Mouse (Mus musculus) CH12.LX (cell line): ENCODE data around the gene Gstm3.

Experiments
- CHD2 ChIP-seq: IDR thresholded peaks from 2 replicates; pipeline ENCODE4 v1.6.1; 2011; ENCODE audit warnings: low read length, improper control_type of control experiment
- CTCF ChIP-seq, 2 experiments: IDR thresholded peaks in 1 of 2; conservative IDR thresholded peaks in 1 of 2; 2 replicates each; pipeline ENCODE4 v1.5.1; 2011 to 2012; ENCODE audit warnings: low read depth in 2 of 2, low read length in 2 of 2, improper control_type of control experiment in 1 of 2, inconsistent platforms in 1 of 2, mild to moderate bottlenecking in 1 of 2, moderate library complexity in 1 of 2
- ELF1 ChIP-seq: IDR thresholded peaks from 2 replicates; pipeline ENCODE4 v1.6.1; 2014; ENCODE audit warnings: low read depth, mild to moderate bottlenecking, inconsistent platforms, low read length, improper control_type of control experiment
- EP300 ChIP-seq: IDR thresholded peaks from 2 replicates; pipeline ENCODE4 v1.6.1; 2011; ENCODE audit warnings: low read length, improper control_type of control experiment
- GABPA ChIP-seq: IDR thresholded peaks from 2 replicates; pipeline ENCODE4 v1.6.1; 2012; ENCODE audit warnings: low read depth, low read length, improper control_type of control experiment, inconsistent platforms; ENCODE audit not compliant: insufficient replicate concordance
- HCFC1 ChIP-seq: IDR thresholded peaks from 2 replicates; pipeline ENCODE4 v1.6.1; 2012; ENCODE audit warnings: low read depth, mild to moderate bottlenecking, inconsistent platforms, low read length, improper control_type of control experiment
- KAT2A ChIP-seq: IDR thresholded peaks from 2 replicates; pipeline ENCODE4 v1.6.1; 2012; ENCODE audit warnings: low read length, improper control_type of control experiment, inconsistent platforms; ENCODE audit not compliant: insufficient replicate concordance
- MEF2A ChIP-seq: IDR thresholded peaks from 2 replicates; pipeline ENCODE4 v1.6.1; 2014; ENCODE audit warnings: low read depth, mild to moderate bottlenecking, inconsistent platforms, low read length, improper control_type of control experiment, borderline replicate concordance
- MXI1 ChIP-seq: IDR thresholded peaks from 2 replicates; pipeline ENCODE4 v1.6.1; 2011; ENCODE audit warnings: mild to moderate bottlenecking, low read depth, low read length, improper control_type of control experiment
- POLR2A ChIP-seq: IDR thresholded peaks from 2 replicates; pipeline ENCODE4 v1.6.1; 2011; ENCODE audit warnings: low read depth, mild to moderate bottlenecking, improper control_type of control experiment, low read length
- TBP ChIP-seq: conservative IDR thresholded peaks from 2 replicates; pipeline ENCODE4 v1.6.1; 2011; ENCODE audit warnings: low read depth, low read length, improper control_type of control experiment
- TCF12 ChIP-seq: IDR thresholded peaks from 2 replicates; pipeline ENCODE4 v1.6.1; 2014; ENCODE audit warnings: low read depth, mild to moderate bottlenecking, inconsistent platforms, low read length, improper control_type of control experiment
- USF1 ChIP-seq: IDR thresholded peaks from 2 replicates; pipeline ENCODE4 v1.6.1; 2014; ENCODE audit warnings: low read depth, mild to moderate bottlenecking, inconsistent platforms, low read length, improper control_type of control experiment

- TF ChIP-seq GABPA, result no peak
- no peak for TF ChIP-seq CTCF (conservative IDR thresholded peaks at IDR 0.05 in 1 of 2, IDR thresholded peaks at IDR 0.05 in 1 of 2; ENCODE audit: low read depth in 2 of 2, low read length in 2 of 2)
- TF ChIP-seq TCF12, result no peak
- no peak for TF ChIP-seq EP300
- TF ChIP-seq KAT2A, result no peak
- no peak for TF ChIP-seq POLR2A
- no peak for TF ChIP-seq MXI1
- TF ChIP-seq HCFC1, result no peak
- TF ChIP-seq USF1, result no peak
- TF ChIP-seq ELF1, result no peak
- TF ChIP-seq CHD2, result no peak
- TF ChIP-seq TBP, result no peak
- TF ChIP-seq MEF2A, result no peak
Observed at GRCm38 (mm10) chr3:107935888-107936287, 33.2 kb downstream of the Gstm3 start.
